Comparison of ENCODE assay signal across 8 mouse cellular contexts in the genomic region with DNA sequence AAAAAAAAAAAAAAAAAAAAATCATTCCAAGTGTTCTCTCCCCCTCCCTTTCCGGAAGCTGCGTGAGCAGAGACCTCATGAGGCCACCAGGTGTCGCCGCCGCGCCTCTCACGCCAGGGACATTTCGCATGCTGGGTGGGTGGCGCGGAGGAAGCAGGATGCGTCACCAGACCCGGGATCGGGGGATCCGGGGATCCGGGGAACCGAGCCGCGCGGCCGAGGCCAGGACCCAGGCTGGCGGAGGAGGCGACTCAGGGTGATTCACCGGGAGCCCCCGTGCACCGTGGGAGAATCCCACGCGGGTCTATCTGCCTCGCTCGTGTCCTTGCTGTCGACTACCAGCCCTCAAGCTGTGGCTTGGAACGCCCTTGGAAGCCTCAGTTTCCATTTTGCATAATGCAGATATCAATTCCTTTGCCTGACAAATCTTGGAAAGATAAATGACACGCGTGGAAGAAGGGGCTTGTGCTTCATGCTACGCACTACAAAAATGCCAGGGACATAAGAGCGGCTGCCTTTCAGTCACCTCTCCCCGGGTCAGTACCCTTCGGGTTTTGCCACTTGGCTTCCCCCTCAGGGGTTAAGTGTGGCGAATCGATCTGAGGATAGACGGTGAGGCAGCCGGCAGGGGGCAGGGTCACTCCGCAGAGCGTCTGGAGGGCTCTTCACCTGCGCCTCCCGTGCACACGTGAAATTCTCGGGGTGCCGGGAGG. TPM values are rescaled to one million over a fixed set of nuclear protein-coding genes. Genes with fewer than 3 reads are reported as not detected.
DNase-seq lines count a peak whose midpoint lies in the region; ATAC-seq lines count a peak whose summit lies in the region.

No protein-coding gene starts in this region.

- intact Hi-C loops in gastrocnemius, postnatal 14 days (cut with DNase I; ENCODE audit: low total_unique reads), result loop anchor here (1.0 kb wide), 1 partner anchor 60 kb away; no protein-coding TSS in a partner anchor
- intact Hi-C loops in left cerebral cortex, postnatal 14 days (cut with DNase I), result loop anchor here (1.0 to 2.0 kb wide), 2 partner anchors 60 to 66 kb away; no protein-coding TSS in a partner anchor

- H3K9me3 ChIP-seq in intestine, embryonic 14.5 days (ENCODE audit: control insufficient read depth, low read length), result no peaks in the 10 kb centered on the region

- H3K27ac ChIP-seq in intestine, embryonic 14.5 days (ENCODE audit: low read depth), result peak overlapping the region; percentile 89

- ATAC-seq in intestine, embryonic 14.5 days (replicated peaks; ENCODE audit: low FRiP score, low TSS enrichment, low read depth), result peak; percentile 44
- ATAC-seq in megakaryocyte-erythroid progenitor cell, adult 5-6 weeks (replicated peaks; ENCODE audit: low FRiP score, low TSS enrichment, poor library complexity, severe bottlenecking), result peak; percentile 60

- DNase-seq in adrenal gland, adult (ENCODE audit: inconsistent age in 2 of 2, low spot score in 1 of 2), result peak; percentile 94 to 97
- peak; percentile 96 for DNase-seq in embryo, embryonic 10 days (ENCODE audit: low spot score)
- peak; percentile 93 for DNase-seq in gastrocnemius, postnatal 14 days
- peak; percentile 92 for DNase-seq in intestine, embryonic 14.5 days (ENCODE audit: low spot score)
- peak; percentile 95 for DNase-seq in left cerebral cortex, postnatal 14 days (ENCODE audit: low spot score in 2 of 2)
- DNase-seq in right cerebral cortex, postnatal 14 days, result peak; percentile 95
- peak; percentile 86 for DNase-seq in urinary bladder, postnatal 25 days (ENCODE audit: low spot score)

- peak overlapping the region; percentile 59 for H3K9ac ChIP-seq in intestine, embryonic 14.5 days (ENCODE audit: low read length)

- peaks cover 33% of the 10 kb centered on the region for H3K27me3 ChIP-seq in intestine, embryonic 14.5 days (replicated peaks; ENCODE audit: control insufficient read depth, insufficient read depth, low read length)

- WGBS in intestine, embryonic 14.5 days, result under 1% methylated on average over 48 of the region's 48 CpGs

- H3K4me1 ChIP-seq in intestine, embryonic 14.5 days (replicated peaks; ENCODE audit: control insufficient read depth, insufficient read depth, low read length), result peaks cover 41% of the 10 kb centered on the region

- H3K4me2 ChIP-seq in intestine, embryonic 14.5 days (ENCODE audit: low read length), result peak overlapping the region; percentile 79

- no peaks in the 10 kb centered on the region for H3K36me3 ChIP-seq in intestine, embryonic 14.5 days (ENCODE audit: control insufficient read depth, insufficient read depth, low read length)

- H3K4me3 ChIP-seq in intestine, embryonic 14.5 days (ENCODE audit: low read depth, low read length), result peak overlapping the region; percentile 47

RNA-seq across cellular contexts. Expression of a gene that starts 1.1 kb away (rescaled TPM):
- 10 to 100 TPM; 21.5 to 28.7 TPM for total RNA-seq in gastrocnemius, postnatal 14 days (2021)
- polyA plus RNA-seq in intestine, embryonic 14.5 days (2014; fragmentation: Nextera tagmentation; extraction: Ambion mirVana), result 18.2 and 21.2 TPM in 2 replicates
- total RNA-seq in left cerebral cortex, postnatal 14 days (2021), result 10 to 100 TPM; 11.9 to 12.5 TPM
- total RNA-seq in megakaryocyte-erythroid progenitor cell, adult 5-6 weeks (2014; fragmentation: Nextera tagmentation), result not detected in 2 replicates
- 7.5 and 8.7 TPM in 2 replicates for total RNA-seq in megakaryocyte-erythroid progenitor cell, adult 5-6 weeks (2017)

RNA-seq across cellular contexts. Expression of a gene that starts 10.7 kb away (rescaled TPM):
- total RNA-seq in gastrocnemius, postnatal 14 days (2021), result 10 to 100 TPM in 1 of 2 experiments, 1 to 10 TPM in 1; 9.4 to 14.3 TPM
- 15.5 and 18.3 TPM in 2 replicates for polyA plus RNA-seq in intestine, embryonic 14.5 days (2014; fragmentation: Nextera tagmentation; extraction: Ambion mirVana)
- 10 to 100 TPM; 19.7 to 20.1 TPM for total RNA-seq in left cerebral cortex, postnatal 14 days (2021)
- total RNA-seq in megakaryocyte-erythroid progenitor cell, adult 5-6 weeks (2014; fragmentation: Nextera tagmentation), result 14.9 and 24.4 TPM in 2 replicates
- total RNA-seq in megakaryocyte-erythroid progenitor cell, adult 5-6 weeks (2017), result 24.0 and 29.0 TPM in 2 replicates

RNA-seq across cellular contexts. Expression of a gene that starts 28.0 kb away (rescaled TPM):
- 100 to 1,000 TPM; 114 to 125 TPM for total RNA-seq in gastrocnemius, postnatal 14 days (2021)
- polyA plus RNA-seq in intestine, embryonic 14.5 days (2014; fragmentation: Nextera tagmentation; extraction: Ambion mirVana), result 392 and 393 TPM in 2 replicates
- total RNA-seq in left cerebral cortex, postnatal 14 days (2021), result 100 to 1,000 TPM; 145 to 157 TPM
- 206 and 233 TPM in 2 replicates for total RNA-seq in megakaryocyte-erythroid progenitor cell, adult 5-6 weeks (2014; fragmentation: Nextera tagmentation)
- 27.7 and 49.2 TPM in 2 replicates for total RNA-seq in megakaryocyte-erythroid progenitor cell, adult 5-6 weeks (2017)

RNA-seq across cellular contexts. Expression of a gene that starts 57.1 kb away (rescaled TPM):
- total RNA-seq in gastrocnemius, postnatal 14 days (2021), result under 1 TPM in 1 of 2 experiments, not detected in 1; 0.06 TPM
- 0.04 TPM in 1 of 2 replicates, not detected in the other for polyA plus RNA-seq in intestine, embryonic 14.5 days (2014; fragmentation: Nextera tagmentation; extraction: Ambion mirVana)
- total RNA-seq in left cerebral cortex, postnatal 14 days (2021), result under 1 TPM; 0.13 to 0.18 TPM
- total RNA-seq in megakaryocyte-erythroid progenitor cell, adult 5-6 weeks (2014; fragmentation: Nextera tagmentation), result 0.22 TPM in 1 of 2 replicates, not detected in the other
- total RNA-seq in megakaryocyte-erythroid progenitor cell, adult 5-6 weeks (2017), result not detected in 2 replicates

Comparison
In these comparisons a context has a peak if more than half of its experiments do, and no peak if none do; other contexts are left out.
1. Peak in every context shown above with its lines: DNase-seq, ATAC-seq, H3K4me3 ChIP-seq and H3K27ac ChIP-seq.